Mouse (Mus musculus): ENCODE results near the gene Hsd17b13.

Gene Hsd17b13

GRCm38 (mm10) chr5:103927429-103928195, 49.6 kb downstream of the Hsd17b13 start:
- in situ Hi-C loops (cut with MboI; ENCODE audit: low sequenced_read_pairs) = no loop called here

GRCm38 (mm10) chr5:103926398-103926797, 50.8 kb downstream of the Hsd17b13 start:
- in situ Hi-C loops (cut with MboI; ENCODE audit: low sequenced_read_pairs) = no loop called here

- in situ Hi-C loops (cut with MboI; ENCODE audit: low sequenced_read_pairs) = no loop called here
Measured at GRCm38 (mm10) chr5:103923755-103924154, 53.5 kb downstream of the Hsd17b13 start.

- in situ Hi-C loops (cut with MboI; ENCODE audit: low sequenced_read_pairs) = no loop called here
Measured at GRCm38 (mm10) chr5:103923101-103923500, 54.1 kb downstream of the Hsd17b13 start.

GRCm38 (mm10) chr5:103922436-103922835, 54.8 kb downstream of the Hsd17b13 start:
- in situ Hi-C loops (cut with MboI; ENCODE audit: low sequenced_read_pairs) = no loop called here

GRCm38 (mm10) chr5:103919497-103919896, 57.7 kb downstream of the Hsd17b13 start:
- in situ Hi-C loops (cut with MboI; ENCODE audit: low sequenced_read_pairs) = no loop called here

- in situ Hi-C loops (cut with MboI; ENCODE audit: low sequenced_read_pairs) = no loop called here
Measured at GRCm38 (mm10) chr5:103918233-103918632, 59.0 kb downstream of the Hsd17b13 start.

- in situ Hi-C loops (cut with MboI; ENCODE audit: low sequenced_read_pairs) = no loop called here
Measured at GRCm38 (mm10) chr5:103917357-103917895, 59.8 kb downstream of the Hsd17b13 start.

GRCm38 (mm10) chr5:103916595-103917356, 60.4 kb downstream of the Hsd17b13 start:
- in situ Hi-C loops (cut with MboI; ENCODE audit: low sequenced_read_pairs) = no loop called here

DNA sequence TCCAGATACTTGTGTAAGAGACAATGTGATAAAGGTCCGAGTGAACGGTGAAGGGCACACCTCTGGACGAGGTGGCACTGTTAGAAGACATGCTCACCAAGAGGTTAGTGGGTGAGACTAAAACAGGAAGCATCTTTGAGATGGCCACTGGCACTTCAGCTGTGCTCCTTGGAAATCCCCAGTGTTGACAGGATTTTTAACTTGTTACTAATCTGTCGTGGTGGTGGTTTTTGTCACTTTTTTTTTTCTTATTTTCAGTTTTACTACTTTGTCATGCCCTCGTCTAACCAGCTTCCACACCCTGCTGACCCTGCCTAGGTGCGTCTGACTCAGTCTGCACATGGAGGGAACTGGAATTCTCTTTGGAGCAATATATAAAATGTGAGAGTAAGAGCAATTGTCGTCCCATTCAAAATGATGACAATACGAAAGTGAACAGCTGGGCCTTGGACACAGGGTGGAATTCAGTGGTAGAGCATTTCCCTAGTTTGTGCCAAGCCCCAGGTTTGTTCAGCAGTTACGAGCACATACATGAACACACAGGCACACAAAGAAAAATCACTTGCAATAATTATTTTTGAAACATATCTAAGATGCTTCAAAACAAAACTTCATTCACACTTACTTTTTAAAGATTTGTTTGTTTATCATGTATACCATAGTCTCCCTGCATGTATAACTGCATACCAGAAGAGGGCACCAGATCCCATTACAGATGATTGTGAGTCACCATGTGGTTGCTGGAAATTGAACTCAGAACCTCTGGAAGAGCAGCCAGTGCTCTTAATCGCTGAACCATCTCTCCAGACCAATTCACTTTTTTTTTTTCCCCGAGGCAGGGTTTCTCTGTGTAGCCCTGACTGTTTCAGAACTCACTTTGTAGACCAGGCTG, 62.6 kb downstream of the Hsd17b13 start:
- in situ Hi-C loops (cut with MboI; ENCODE audit: low sequenced_read_pairs) = no loop called here

DNA sequence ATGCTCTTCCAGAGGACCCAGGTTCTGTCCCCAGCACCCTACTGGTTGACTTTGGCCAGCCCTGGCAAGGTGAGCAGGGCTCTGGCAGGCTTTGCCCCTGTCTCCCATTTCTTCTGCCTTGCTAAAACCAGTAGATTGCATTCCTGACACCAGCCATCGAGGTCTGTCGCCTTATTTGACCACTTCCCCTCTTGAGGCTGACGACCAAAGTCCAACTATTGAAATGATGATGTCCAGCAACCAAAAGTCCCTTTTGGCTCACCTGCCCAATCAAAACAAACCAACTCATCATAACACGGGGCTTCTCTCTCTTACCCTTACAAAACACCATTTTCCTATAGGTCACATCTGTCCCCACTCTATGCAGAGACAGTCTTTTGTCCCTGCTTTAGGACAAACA, 64.1 kb downstream of the Hsd17b13 start:
- in situ Hi-C loops (cut with MboI; ENCODE audit: low sequenced_read_pairs) = no loop called here

DNA sequence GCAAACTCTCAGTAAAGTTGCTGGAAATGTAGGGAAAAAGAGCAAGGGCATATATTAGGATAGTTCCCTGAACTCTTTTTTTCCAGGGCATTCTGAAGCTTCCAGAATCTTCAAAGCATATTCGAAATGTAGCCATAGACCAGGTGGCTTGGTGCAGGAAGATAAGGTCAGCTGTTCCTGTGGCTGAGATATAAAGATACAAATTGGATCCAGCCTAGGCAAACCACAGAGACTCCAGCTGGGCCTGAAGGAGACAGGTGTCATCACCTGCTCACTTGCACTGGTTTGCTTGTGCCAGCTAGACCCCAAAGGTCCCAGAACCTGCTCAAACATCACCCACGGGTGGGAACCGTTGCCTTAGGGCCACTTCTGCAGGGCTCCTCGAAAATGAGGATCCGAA, 65.7 kb downstream of the Hsd17b13 start:
- in situ Hi-C loops (cut with MboI; ENCODE audit: low sequenced_read_pairs) = no loop called here

DNA sequence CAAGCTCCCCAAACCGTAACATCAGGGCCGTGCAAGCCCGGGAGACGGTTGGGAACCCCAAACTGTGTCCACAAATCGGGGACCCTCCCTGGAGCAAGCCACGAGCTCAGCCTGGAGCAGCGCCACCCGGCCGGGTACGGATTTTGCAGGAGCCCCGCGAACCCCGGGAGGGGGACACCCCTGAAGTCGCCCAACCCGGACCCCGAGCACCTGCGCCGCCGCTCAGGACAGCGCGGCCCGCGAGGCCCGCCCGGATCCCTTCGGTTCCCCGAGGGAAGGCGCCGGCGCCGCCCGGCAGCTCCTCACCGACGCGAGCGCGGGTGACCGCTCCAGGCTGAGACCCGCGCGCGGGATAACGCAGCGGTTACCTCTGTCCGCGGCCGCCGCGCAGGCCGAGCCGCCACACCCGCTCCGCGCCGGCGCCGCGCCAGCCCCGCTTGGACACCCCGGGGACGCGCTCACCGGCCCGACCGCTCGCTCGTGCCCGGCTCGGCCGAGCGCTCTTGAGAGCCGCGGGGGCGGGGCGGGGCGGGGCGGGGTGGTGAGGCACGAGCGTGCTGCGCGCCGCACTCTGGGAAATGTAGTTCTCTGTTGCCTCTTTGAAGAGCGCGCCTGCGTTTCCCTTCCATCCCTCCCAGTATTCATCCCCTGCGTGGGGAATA, 66.3 kb downstream of the Hsd17b13 start, which contains the start of gene Klhl8:
TSS of gene Klhl8 (minus strand) at position 512 of the 662 bp plus-strand sequence.
- in situ Hi-C loops (cut with MboI; ENCODE audit: low sequenced_read_pairs) = no loop called here

DNA sequence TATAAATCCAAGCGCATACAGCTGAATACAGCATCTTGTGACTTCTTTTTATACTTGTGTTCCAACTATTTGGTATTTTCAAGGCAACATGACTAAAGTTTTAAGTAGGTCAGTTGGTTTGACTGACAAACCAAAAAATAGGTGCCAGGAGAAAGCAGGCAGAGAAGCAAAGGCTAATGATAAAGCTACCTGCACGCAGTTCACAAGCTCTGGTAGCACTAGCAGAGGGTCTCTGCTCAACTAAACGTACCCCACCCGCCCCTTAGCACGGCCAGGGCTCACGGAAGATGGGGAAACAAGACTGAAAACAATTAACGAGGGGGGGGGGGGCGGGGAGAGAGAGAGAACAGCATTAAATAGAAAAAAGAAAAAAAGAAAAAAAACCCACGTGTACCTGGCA, 67.1 kb downstream of the Hsd17b13 start:
- in situ Hi-C loops (cut with MboI; ENCODE audit: low sequenced_read_pairs) = no loop called here

- in situ Hi-C loops (cut with MboI; ENCODE audit: low sequenced_read_pairs) = no loop called here
Measured at GRCm38 (mm10) chr5:103909466-103909865, 67.7 kb downstream of the Hsd17b13 start.

DNA sequence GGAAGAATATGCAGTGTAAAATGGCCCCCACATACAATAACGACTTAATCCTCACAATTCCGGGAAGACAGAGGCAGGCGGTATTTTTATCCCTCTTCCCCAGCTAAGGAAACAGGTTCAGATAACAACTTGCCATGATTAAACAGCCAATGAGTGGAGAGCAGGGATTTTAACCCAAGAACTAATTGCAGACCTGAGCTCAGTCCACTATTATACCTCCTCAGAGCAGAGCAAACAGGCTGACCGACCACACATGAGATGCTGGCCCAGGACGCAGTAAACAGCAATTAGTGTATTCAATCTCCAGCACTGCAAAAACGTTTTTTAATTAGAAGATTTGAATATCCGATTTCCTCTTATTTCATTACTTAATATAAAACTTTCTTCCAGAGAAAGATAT, 68.4 kb downstream of the Hsd17b13 start:
- in situ Hi-C loops (cut with MboI; ENCODE audit: low sequenced_read_pairs) = no loop called here

- in situ Hi-C loops (cut with MboI; ENCODE audit: low sequenced_read_pairs) = no loop called here
Measured at GRCm38 (mm10) chr5:103907844-103908243, 69.4 kb downstream of the Hsd17b13 start.

- in situ Hi-C loops (cut with MboI; ENCODE audit: low sequenced_read_pairs) = no loop called here
Measured at GRCm38 (mm10) chr5:103906173-103906572, 71.0 kb downstream of the Hsd17b13 start.

All from CH12F3 (cell line).